Mouse (Mus musculus) CD4-positive, CD25-positive, alpha-beta regulatory T cell, adult 4 months (primary cell): ENCODE data around the gene Slc39a11. TPM values are rescaled to one million over a fixed set of nuclear protein-coding genes. Genes with fewer than 3 reads are reported as not detected.

ENCODE experiments used
- ATAC-seq: one replicate; pipeline ENCODE4 v1.8.0; 2017
- polyA plus RNA-seq, 2 experiments: library from polyadenylated mRNA; unstranded; fragments of 100-300 nt; shearing (Covaris generic); gene quantifications; one replicate each; pipeline ENCODE4 v1.2.1; 2017

The Slc39a11 gene
- polyA plus RNA-seq, 2 experiments from 2014 or later = 12.0 to 17.9 TPM

DNA sequence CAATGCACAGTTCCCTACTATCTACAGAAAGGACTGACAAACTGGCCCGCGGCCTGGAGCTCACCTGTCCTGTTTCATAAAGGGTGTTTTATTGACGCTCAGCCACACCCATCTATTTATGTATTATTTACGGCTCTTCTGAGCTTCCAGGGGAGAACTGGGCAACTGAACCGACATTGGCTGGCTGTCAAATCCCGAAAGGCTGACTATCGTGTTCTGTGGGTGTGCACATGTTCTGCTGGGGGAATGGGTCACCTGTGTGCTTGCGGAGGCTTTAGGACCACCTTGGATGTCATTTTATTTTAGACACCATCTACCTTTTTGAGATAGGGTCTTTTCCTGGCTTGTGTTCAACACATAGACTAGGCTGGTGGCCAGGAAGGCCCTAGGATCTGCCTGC lies 375.8 kb downstream of the Slc39a11 start:
- no peak for ATAC-seq

DNA sequence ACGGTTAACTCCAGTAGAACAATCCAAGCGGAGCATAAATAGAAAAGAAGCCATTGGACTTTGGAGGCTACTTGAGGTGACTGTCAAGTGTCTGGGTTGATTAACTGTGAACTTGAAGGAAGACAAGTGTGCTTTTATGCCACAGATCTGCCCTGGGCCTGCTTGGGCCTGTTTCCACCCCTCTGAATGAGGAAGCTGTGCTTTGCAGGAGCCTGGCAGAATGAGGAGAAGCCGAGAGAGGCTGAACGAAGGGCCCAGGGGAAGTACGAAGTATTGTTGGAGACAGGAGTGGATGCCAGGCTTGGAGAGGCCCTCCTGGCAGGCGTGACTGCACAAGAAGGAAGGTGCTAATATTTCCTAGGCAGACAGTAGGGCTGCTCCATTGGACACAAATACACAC lies 378.0 kb downstream of the Slc39a11 start:
- ATAC-seq = no peak

DNA sequence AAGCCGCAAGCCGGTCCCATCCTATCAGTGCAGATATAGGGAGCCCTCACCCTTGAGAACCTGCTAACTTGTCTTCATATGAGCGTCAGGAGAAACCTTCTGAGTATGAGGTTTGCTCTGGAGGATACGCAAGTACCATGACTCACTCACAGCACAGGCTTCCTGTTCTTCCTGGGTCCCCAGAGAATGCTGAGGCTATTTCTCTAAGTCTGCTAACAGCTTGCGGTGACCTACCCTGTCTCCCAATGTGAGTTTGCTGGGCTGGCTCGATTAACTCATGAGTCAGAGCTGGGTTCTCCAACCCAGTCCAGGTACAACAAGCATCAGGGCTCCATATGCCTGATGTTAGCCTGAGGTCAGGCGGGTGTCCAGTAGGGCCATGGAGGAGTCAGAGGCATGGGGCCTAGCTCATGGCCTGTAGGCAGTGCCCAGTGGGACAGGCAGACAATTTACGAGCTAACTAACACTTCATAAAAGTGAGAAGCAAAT lies 381.0 kb downstream of the Slc39a11 start:
- ATAC-seq = no peak

GRCm38 (mm10) chr11:113267516-113268230 lies 382.2 kb downstream of the Slc39a11 start:
- ATAC-seq = peak; percentile 94

- ATAC-seq = no peak
Observed at GRCm38 (mm10) chr11:113266706-113267105, 383.2 kb downstream of the Slc39a11 start.

GRCm38 (mm10) chr11:113265567-113265966 lies 384.3 kb downstream of the Slc39a11 start:
- no peak for ATAC-seq

DNA sequence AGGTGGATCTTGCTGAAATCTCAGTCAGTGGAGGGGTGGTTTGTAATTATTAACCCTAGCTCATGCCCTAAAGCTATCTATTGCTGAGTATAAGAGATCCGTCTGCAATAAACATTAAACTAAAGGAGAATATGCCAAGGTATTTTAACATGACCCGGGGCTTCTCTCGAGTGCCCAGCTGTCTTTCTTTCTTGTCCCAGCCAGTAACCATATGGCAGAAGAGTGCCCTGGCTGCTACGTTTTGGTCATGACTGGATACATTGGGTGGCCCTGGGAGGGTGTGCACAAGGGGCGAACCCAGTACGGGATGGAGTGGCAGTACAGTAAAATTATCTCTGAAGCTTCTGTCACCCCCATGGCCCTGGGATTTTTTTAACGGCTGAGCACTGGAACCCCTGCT lies 385.9 kb downstream of the Slc39a11 start:
- no peak for ATAC-seq

DNA sequence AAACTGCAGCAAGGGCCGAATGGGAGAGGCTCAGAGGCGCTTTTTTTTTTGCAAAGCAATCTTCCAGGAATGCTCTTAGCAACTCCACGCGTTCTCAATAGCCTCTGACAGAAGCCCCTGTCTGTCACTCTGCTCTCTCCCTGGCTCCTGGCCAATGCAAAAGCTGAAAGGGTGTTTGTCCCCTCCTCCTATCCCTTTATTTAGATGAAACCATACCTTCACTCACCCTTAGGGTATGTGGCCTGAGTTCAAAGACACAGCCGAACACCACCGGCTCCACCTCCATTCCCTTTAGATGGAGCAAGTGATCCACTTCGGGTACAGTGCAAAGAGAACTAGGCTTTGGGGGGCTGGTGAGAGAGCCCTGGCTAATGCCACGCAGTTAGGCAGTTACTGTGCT lies 387.8 kb downstream of the Slc39a11 start:
- ATAC-seq = no peak

- no peak for ATAC-seq
Observed at GRCm38 (mm10) chr11:113261421-113261820, 388.5 kb downstream of the Slc39a11 start.

- ATAC-seq = no peak
Observed at GRCm38 (mm10) chr11:113259712-113260382, 390.0 kb downstream of the Slc39a11 start.

DNA sequence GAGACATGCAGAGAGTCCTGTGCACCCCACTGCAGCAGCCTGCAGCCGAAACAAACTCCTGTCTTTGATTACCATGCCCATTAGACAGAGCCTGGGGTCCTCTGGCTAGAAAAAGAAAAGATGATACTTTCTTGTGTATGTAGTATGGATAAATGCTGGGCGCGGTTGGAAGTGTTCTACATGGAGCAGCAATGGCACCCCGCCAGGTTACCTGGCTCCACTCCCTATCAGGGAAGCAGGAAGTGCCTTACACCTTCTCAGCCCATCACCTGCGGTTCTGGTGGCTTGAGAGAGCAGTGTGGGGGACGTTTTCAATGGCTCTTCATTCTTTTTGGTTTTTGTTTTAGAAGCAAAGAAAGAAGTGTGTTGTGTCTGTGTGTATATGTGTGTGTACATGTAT lies 391.9 kb downstream of the Slc39a11 start:
- no peak for ATAC-seq

DNA sequence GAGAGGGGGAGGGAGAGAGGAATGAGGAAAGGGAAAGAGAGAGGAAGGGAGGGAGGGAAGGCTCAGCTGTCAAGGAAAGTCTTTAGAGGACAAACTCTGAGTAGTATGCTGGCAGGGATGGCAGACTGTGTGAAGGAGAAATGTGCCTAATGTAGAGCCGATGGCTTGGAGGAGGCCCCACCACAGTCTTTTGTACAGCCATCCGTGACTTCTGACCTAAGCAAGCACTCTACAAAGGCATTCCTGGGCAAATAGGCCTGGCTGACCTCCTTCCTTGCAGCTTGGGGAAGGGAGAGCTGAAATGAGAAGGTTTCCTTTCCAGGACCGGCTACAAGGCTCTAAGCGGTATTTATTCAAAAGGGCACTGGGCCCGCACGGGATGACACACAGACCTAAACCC lies 395.2 kb downstream of the Slc39a11 start:
- ATAC-seq = no peak

- ATAC-seq = no peak
Observed at GRCm38 (mm10) chr11:113253169-113253568, 396.7 kb downstream of the Slc39a11 start.

DNA sequence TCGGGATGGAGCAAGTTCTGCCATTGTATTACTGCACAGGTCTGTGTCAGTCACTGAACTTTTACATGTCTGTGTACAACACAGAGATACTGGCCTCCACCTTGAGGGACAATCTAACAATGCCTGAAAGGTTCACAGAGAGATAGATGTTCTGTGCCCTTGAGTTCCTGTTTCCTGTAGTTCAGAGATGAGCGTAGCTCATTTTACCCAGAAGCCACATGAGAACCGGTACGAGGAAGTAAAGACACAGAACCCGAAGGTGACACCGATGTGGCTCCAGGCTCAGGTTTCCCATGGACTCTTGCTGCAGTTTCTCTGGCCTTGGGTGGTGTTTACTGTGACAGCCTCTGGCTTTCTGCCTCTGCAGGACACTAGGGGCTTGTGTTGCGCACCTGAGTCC lies 398.7 kb downstream of the Slc39a11 start:
- peak; percentile 57 for ATAC-seq

- ATAC-seq = no peak
Observed at GRCm38 (mm10) chr11:113246475-113246874, 403.4 kb downstream of the Slc39a11 start.

DNA sequence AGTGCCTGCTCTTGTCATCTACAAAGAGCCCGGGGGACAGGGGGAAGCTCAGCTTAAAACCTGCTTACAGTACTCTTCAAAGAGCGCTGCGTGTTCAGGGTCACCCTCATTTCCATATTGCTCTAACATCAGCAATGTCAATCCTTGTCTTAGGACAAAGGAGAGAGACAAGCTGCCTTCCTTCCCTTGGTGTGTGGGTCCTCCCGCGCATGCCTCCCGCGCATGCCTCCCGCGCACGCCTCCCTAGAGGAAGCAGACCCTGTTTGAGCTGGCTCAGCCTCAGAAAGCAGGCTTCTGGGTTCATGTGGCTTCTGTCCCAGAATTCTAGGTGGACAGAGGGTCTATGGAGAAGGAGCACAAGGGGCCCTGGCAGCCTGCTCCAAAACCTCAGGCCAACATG lies 404.2 kb downstream of the Slc39a11 start:
- no peak for ATAC-seq

DNA sequence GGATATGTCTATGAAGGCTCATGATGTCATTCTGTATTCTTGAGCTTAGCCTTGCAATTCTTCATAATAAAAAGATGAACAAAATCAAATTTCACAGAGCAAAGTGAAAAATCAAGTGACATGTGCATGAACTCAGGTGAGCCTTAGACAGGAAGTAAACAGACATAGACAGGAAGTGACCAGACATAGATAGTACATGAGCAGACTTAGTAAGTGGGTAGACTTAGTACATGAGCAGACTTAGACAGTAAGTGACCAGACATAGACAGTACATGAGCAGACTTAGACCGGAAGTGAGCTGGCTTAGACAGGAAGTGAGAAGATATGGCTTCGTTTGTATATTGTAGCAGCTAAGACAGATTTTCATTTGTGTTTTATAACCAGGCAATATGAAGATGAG lies 415.4 kb downstream of the Slc39a11 start:
- peak; percentile 85 for ATAC-seq

DNA sequence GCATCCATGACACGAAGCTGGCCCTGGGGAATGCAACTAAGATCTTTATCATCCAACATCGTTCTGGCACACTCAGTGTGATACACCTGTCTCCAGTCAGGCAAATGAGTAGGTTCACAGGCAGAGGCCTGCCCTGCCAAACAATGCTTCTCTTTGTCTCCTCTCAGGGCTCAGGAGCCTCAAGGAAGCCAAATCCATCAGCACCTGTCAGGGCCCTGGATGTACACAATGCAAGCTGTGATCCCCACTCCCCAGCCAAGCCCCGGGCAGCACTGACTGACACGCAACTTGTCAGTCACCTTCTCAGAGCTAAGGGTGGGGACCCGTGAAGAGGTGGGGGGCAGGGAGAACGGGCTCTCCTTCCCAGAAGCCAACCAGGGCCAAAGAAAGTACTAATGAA lies 417.8 kb downstream of the Slc39a11 start:
- ATAC-seq = no peak

GRCm38 (mm10) chr11:113230410-113231132 lies 419.3 kb downstream of the Slc39a11 start:
- ATAC-seq = no peak

- ATAC-seq = no peak
Observed at GRCm38 (mm10) chr11:113225748-113226147, 424.1 kb downstream of the Slc39a11 start.

DNA sequence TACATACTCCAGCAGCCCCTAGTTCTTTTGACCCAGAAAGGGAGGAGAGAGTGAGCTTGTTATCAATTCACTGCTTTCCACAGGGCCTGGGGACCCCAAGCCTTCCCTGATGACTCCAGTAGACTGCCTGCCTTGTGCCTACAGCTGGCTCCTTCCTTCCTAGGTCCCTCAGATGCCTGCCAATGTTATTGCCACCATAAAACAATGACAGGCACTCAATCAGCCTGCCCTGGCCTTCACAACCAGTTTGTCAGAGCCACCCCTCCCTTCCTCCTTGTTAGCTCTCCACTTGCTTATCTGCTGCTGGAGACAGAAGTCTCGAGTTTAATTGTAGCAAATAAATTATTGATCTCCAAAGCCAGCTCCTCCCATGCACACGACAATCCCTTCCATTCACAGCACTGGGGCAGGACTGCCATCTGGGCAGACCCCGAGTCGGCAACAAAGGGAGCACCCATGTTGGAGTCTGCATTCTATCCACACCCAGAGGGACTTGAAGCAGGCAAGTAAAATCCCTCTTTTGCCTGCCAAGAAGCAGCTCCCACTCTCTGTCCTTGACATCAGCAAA lies 426.0 kb downstream of the Slc39a11 start:
- no peak for ATAC-seq

DNA sequence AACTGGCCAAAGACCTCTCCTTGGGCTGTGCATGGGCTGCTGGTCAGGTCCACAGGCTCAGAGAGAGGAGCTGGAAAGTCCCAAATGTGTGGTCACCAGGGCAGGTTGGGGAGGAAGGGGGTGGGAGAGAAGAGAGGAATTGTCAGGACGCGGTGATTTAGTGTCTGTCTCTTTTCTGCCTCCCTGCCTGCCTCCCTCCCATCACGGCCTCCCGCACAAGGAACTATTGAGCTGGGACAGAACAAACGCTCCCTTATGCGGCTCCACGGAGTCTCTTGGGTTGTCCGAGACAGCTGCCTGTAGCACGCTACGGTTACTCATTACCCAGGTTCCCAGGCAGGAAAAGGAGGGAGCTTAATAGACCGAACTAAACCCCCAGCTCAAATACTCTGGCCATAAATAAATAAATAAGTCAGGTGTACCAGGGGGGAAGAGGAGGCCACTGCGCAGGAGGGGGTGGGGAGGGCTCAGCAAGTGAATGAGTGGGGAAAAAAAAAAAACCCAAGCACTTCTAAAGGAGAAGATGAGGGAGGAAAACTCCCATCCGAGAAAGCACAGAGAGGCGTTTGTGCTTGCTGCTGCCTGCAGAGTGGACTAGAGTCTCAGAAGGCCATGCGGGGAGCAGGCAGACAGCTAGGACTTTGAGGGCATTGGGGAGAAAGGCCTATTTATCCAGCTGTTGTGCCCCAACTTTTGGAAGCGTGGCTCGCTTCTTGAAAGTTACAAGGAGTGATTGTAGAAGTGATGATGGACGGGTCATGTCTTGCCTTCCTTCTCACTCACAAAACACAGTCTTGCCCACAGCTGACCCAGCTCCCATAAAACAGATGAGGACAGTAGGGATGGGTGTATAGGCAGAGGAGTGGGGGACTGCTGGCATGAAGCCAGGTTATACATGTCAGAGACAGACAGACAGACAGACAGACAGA lies 428.3 kb downstream of the Slc39a11 start:
- no peak for ATAC-seq
